Mouse (Mus musculus): Measurements from ENCODE around the gene Nfatc3. TPM values are rescaled to one million over a fixed set of nuclear protein-coding genes. Genes with fewer than 3 reads are reported as not detected.

Gene Nfatc3
- polyA plus RNA-seq, 1 experiment from 2014 or later: 7.8 TPM

DNA sequence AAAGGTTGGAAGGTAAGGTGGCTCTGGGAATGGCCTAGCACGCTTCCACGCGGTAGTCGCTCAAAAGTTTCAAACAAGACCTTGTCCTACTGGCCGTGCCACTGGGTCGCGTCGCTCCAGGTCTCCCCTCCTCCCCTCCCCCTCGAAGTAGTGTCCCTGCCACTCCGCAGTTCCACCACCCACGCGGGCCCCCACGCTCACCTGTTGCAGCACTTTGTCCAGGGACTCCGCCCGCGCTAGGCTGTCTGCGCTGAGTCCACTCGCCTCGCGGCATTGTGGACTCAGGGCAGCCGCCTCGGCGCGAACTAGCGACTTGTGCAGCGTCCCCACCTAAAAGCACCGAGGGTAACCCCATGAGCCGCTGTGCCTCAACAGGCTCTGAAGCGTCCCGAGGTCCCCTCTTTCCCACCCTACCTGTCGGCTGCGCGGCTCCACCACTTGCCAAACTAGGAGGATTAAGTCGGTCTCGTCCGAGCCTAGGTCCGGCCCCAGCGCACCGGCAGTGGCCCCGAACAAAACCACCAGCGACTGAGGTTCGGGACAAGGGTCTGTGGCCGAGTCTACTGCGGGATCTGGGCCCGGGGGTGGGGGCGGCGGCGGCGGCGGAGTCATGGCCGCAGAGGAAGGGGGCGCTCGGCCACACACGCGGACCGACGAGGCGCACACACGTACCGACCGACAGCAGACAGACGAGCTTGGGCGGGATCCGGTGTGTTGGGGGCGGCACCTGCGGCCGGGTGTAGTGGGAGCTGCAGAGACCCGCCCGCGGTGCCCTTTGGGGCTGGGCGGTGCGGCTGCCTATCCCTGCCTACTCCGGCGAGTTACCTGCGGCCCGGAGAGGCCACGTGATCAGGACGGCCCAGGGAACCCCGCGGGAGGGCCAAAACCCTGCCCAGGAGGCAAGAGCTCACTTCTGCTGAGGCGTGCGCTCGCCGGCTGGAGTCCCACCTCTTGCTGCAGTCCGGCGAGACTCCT, 77.8 kb downstream of the Nfatc3 start, which contains the start of gene Esrp2:
TSS of gene Esrp2 (minus strand) at position 819 of the 975 bp plus-strand sequence.
- no peaks in the 10 kb centered on the region for H3K9me3 ChIP-seq
- H3K4me2 ChIP-seq: peak within 1 kb of the TSS; percentile 86
- H3K36me3 ChIP-seq: peaks cover 11% of the 10 kb centered on the region
- WGBS: under 1% methylated on average over 79 of the region's 86 CpGs
- peaks cover 23% of the 10 kb centered on the region for H3K4me1 ChIP-seq
- peak within 1 kb of the TSS; percentile 47 for H3K4me3 ChIP-seq (replicated peaks)
- peak within 1 kb of the TSS; percentile 88 for H3K27ac ChIP-seq
- peak; percentile 74 for ATAC-seq (ENCODE audit: insufficient read depth, low FRiP score, low read depth)
- peak within 1 kb of the TSS; percentile 29 for H3K9ac ChIP-seq
- H3K27me3 ChIP-seq (replicated peaks): peaks cover 30% of the 10 kb centered on the region

DNA sequence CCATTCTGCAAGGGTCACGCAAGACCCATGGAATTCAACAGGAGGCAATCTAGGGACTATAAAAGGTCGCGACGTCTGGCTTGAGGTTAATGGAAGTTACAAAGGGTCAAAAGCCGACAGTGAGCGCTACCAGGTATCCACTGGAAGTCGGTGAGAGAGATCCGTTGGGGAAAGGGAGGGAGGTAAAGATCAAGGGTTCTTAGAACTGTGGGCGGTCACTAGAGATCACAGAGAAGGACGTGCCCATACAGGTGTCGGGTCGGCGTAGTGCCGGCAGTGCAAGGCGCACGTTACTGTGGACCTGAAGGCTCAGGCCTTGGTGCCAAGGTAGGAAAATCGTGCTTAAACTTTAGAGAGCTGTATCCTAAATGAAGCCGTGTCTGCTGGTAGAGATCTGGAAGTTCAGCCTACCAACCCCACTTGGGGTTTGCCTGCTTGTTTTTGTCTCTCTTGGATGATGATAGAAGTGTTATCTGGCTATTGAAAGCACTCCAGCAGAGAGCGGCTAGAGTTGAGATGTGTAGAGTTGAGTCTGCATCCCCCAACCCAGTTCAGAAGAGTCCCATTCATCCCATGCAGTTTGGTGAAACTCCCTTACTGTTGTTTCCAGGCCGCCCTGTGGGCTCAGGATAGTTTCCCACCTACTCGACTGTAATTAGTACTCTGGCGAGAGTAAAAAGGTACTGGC, 78.7 kb downstream of the Nfatc3 start:
- peak overlapping the region; percentile 86 for H3K4me2 ChIP-seq
- H3K4me3 ChIP-seq (replicated peaks): peak overlapping the region; percentile 47
- H3K27ac ChIP-seq: peak overlapping the region; percentile 88
- WGBS: 7% methylated on average over 22 of the region's 22 CpGs
- peaks cover 30% of the 10 kb centered on the region for H3K27me3 ChIP-seq (replicated peaks)
- no peak for ATAC-seq (ENCODE audit: insufficient read depth, low FRiP score, low read depth)
- H3K4me1 ChIP-seq: peaks cover 23% of the 10 kb centered on the region
- H3K9ac ChIP-seq: peak overlapping the region; percentile 29
- no peaks in the 10 kb centered on the region for H3K9me3 ChIP-seq
- H3K36me3 ChIP-seq: peaks cover 8% of the 10 kb centered on the region

DNA sequence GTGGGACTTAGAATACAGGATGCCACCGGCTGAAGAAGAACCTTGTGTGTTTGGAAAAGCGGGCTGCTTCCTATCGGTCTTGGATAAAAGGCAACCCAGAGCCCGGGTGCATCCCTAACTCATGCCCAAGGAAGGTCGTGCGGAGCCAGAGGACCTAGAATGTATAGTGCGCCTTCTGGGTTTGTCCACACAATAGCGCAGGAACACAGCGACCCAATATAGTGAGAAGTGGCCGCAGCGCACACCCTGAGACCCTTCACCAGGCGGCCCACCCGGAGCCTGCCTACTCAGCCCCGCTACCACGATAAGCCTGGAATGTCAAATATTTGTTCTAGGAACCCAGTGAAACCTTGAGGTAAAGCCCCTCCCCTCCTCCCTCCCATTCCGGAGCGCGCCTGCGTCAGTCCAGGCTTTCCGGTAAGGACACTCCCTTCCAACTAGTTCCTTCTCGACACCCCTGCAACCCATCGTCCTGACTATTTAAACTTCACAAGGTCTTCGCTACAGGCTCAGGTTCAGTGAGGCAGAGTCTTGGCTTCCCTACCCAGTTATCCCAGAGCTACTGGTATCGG, 79.4 kb downstream of the Nfatc3 start:
- no peaks in the 10 kb centered on the region for H3K9me3 ChIP-seq
- H3K9ac ChIP-seq: peak overlapping the region; percentile 19; the same call in 1 of the 2 replicates
- WGBS: under 1% methylated on average over 24 of the region's 24 CpGs
- H3K36me3 ChIP-seq: peaks cover 1% of the 10 kb centered on the region; the same call in 1 of the 2 replicates
- peak overlapping the region; percentile 86 for H3K4me2 ChIP-seq
- H3K27ac ChIP-seq: peak overlapping the region; percentile 88
- H3K4me3 ChIP-seq (replicated peaks): peak overlapping the region; percentile 47
- H3K4me1 ChIP-seq: peaks cover 22% of the 10 kb centered on the region
- H3K27me3 ChIP-seq (replicated peaks): peaks cover 30% of the 10 kb centered on the region
- ATAC-seq (ENCODE audit: insufficient read depth, low FRiP score, low read depth): peak; percentile 13; the same call in 1 of the 2 replicates

DNA sequence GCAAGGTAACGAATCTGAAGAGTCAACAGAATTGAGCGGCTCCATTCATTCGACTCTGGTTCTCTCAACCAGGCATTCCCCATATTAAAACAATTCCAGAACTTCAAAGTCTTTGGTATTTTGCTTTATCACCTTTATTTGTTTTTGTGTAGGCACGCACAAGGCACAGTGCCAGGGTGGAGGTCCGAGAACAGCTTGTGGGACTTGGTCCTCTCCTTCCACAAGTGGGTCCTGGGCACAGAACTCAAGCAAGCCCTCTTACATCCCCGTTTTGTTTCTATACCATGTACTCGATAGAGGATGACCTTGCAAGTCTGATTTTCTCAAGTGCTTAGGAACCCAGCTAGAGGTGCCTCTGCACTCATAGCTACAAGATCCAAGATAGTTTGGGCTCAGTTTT, 80.0 kb downstream of the Nfatc3 start:
- no peaks in the 10 kb centered on the region for H3K9me3 ChIP-seq
- peaks cover 30% of the 10 kb centered on the region for H3K27me3 ChIP-seq (replicated peaks)
- peaks cover 17% of the 10 kb centered on the region for H3K4me1 ChIP-seq
- peak overlapping the region; percentile 86 for H3K4me2 ChIP-seq
- peak overlapping the region; percentile 88 for H3K27ac ChIP-seq
- 11% methylated on average over 7 of the region's 7 CpGs for WGBS
- ATAC-seq (ENCODE audit: insufficient read depth, low FRiP score, low read depth): no peak
- no peak overlapping the region for H3K9ac ChIP-seq
- H3K36me3 ChIP-seq: no peaks in the 10 kb centered on the region
- H3K4me3 ChIP-seq (replicated peaks): peak overlapping the region; percentile 47

DNA sequence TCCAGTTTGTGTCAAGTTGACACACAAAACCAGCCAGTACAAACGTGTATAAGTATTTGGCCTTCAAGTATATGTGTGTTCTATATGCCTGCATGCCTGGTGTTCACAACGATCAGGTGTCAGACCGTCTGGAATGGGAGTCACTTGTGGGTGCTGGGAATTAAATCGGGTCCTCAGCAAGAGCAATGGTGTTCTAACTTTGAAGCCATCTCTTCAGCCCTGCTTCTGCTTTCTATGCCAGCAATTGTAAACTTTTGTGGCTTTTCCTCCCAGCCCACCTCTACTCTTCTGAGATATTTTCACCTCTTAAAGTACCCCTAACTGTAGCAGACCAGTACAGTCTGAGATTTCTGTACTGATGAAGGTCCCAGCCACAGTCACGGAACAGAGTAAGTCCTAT, 81.6 kb downstream of the Nfatc3 start:
- 69% methylated on average over 5 of the region's 5 CpGs for WGBS
- H3K4me3 ChIP-seq (replicated peaks): no peak overlapping the region
- no peak overlapping the region for H3K9ac ChIP-seq
- no peak for ATAC-seq (ENCODE audit: insufficient read depth, low FRiP score, low read depth)
- peaks cover 14% of the 10 kb centered on the region for H3K4me1 ChIP-seq
- H3K4me2 ChIP-seq: no peak overlapping the region
- H3K9me3 ChIP-seq: no peaks in the 10 kb centered on the region
- peaks cover 22% of the 10 kb centered on the region for H3K27me3 ChIP-seq (replicated peaks)
- no peak overlapping the region for H3K27ac ChIP-seq
- no peaks in the 10 kb centered on the region for H3K36me3 ChIP-seq

DNA sequence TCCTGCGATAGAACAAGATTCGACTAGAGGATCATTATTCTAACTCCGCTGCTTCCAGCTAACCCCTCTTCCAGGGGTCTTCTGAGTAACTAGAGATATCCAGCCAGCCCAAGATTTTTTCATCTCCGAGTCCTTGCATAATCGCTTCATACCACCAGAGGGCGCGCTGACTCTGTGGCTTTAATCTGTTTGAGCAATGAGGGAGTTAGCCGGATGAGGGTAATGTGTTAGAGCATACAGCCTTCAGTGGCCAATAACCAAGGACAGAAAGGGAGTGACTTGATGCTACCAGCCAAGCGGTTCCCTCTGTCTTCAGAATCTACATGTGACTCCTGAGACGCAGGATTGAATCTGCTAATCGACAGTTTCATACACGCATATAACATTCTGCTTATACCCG, 82.1 kb downstream of the Nfatc3 start:
- no peaks in the 10 kb centered on the region for H3K36me3 ChIP-seq
- no peak overlapping the region for H3K4me3 ChIP-seq (replicated peaks)
- 16% methylated on average over 13 of the region's 13 CpGs for WGBS
- H3K4me2 ChIP-seq: no peak overlapping the region
- no peaks in the 10 kb centered on the region for H3K9me3 ChIP-seq
- peaks cover 14% of the 10 kb centered on the region for H3K4me1 ChIP-seq
- H3K27ac ChIP-seq: no peak overlapping the region
- no peak overlapping the region for H3K9ac ChIP-seq
- ATAC-seq (ENCODE audit: insufficient read depth, low FRiP score, low read depth): no peak
- peaks cover 16% of the 10 kb centered on the region for H3K27me3 ChIP-seq (replicated peaks)

DNA sequence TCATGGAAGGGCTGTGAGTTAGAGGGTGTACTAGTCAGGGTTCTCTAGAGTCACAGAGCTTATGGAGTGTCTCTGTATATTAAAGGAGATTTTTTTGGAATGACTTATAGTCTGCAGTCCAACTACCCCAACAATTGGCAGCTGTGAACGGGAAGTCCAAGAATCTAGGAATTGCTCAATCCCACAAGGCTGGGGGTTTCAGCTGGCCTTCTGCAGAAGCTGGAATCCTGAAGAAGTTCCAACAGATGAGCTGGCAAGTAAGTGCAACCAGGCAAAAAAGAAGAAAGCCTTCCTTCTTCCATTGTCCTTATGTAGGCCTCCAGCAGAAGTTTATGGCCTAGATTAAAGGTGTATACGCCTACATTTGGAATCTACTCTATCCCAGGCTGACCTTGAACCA, 86.7 kb downstream of the Nfatc3 start:
- WGBS: 83% methylated on average over 2 of the region's 2 CpGs
- no peaks in the 10 kb centered on the region for H3K27me3 ChIP-seq (replicated peaks)
- no peak overlapping the region for H3K4me3 ChIP-seq (replicated peaks)
- H3K9ac ChIP-seq: no peak overlapping the region
- H3K4me2 ChIP-seq: no peak overlapping the region
- H3K27ac ChIP-seq: no peak overlapping the region
- no peaks in the 10 kb centered on the region for H3K9me3 ChIP-seq
- no peak for ATAC-seq (ENCODE audit: insufficient read depth, low FRiP score, low read depth)
- no peaks in the 10 kb centered on the region for H3K4me1 ChIP-seq
- no peaks in the 10 kb centered on the region for H3K36me3 ChIP-seq

DNA sequence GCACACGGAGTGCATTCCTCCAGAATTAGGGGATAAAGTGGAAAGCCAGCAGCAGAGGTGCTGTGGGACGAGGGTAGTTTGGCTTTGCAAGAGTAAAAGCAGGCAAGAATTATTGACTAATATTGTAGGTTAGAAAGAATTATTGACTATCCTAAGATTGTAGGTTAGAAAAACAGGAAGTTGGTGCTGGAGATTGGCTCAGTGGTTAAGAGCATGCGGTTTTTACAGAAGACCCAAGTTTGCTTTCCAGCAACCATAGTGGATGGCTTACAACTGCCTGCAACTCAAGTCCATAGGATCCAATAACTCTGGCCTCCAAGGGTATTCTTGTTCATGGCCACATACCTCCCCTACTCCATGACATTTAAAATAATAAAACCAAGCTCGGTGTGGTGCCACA, 87.4 kb downstream of the Nfatc3 start:
- no peaks in the 10 kb centered on the region for H3K27me3 ChIP-seq (replicated peaks)
- WGBS: 85% methylated on average over 4 of the region's 4 CpGs

DNA sequence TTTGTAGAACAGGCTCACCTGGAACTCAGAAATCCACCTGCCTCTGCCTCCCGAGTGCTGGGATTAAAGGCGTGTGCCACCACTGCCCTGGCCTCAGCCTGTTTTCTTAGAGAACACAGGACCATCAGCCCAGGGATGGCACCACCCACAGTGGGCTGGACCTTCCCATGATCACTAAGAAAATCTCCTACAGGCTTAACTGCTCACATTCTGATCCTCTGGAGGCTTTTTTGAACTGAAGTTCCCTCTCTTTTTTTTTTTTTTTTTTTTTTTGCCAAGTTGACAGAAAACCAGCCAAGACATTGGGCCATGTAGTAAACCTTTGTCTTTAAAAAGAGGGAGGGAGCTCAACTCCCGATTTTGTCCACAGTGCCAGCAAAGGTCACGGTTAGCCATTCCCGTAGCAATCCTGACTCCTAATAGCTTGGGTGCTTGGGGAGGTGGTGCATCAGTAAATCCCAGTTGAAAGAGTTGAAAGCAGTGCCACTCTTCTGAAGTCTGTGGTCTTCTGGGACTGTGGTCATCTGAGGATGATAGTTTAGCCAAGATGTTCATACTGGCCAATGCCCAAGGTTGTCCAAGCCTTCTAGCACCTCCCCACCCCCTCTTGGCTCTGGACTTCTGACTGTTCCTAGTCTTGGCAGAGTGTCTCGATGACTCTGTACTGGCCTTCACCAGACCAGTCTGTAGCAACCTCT, 89.4 kb downstream of the Nfatc3 start:
- Histone ChIP-seq H3K36me3 (no peaks in the 10 kb centered on the region), H3K4me1 (peaks cover 7% of the 10 kb centered on the region; the same call in 1 of the 2 replicates), H3K27me3 (replicated peaks) (no peaks in the 10 kb centered on the region), H3K9ac (no peak overlapping the region), H3K9me3 (no peaks in the 10 kb centered on the region), H3K27ac (no peak overlapping the region), H3K4me3 (replicated peaks) (no peak overlapping the region), H3K4me2 (no peak overlapping the region)
- ATAC-seq (ENCODE audit: insufficient read depth, low FRiP score, low read depth): no peak
- 86% methylated on average over 6 of the region's 6 CpGs for WGBS

More for the DNA sequence above, 87.4 kb downstream of the Nfatc3 start:
- H3K36me3 ChIP-seq: no peaks in the 10 kb centered on the region
- no peak overlapping the region for H3K4me2 ChIP-seq
- no peak overlapping the region for H3K27ac ChIP-seq
- H3K9ac ChIP-seq: no peak overlapping the region
- no peak for ATAC-seq (ENCODE audit: insufficient read depth, low FRiP score, low read depth)
- H3K4me3 ChIP-seq (replicated peaks): no peak overlapping the region
- H3K9me3 ChIP-seq: no peaks in the 10 kb centered on the region
- H3K4me1 ChIP-seq: peaks cover 5% of the 10 kb centered on the region; the same call in 1 of the 2 replicates

DNA sequence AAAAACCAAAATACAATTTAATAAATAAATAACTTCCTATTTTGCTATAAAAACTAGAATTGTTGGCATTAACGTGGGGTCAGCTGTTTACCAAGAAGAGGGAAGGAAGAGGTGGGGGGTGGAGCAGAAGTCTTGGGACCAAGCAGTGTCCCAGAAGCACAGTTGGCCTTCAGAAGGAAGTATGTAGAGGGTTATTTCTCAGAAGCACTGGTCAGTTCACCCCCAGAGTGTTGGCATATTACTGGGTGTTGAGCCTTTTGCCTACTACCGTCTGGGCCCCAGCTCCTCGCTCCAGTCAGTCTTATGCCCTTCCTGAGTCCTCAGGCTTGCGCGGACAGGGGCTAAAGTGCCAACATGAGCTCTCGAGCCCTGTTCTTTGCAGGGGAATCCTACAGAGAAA, 90.4 kb downstream of the Nfatc3 start:
- ATAC-seq (ENCODE audit: insufficient read depth, low FRiP score, low read depth): no peak
- Histone ChIP-seq H3K36me3 (no peaks in the 10 kb centered on the region), H3K27ac (peak overlapping the region; percentile 35; the same call in 1 of the 2 replicates), H3K4me3 (replicated peaks) (no peak overlapping the region), H3K4me1 (peaks cover 7% of the 10 kb centered on the region; the same call in 1 of the 2 replicates), H3K4me2 (no peak overlapping the region), H3K9me3 (no peaks in the 10 kb centered on the region), H3K9ac (no peak overlapping the region), H3K27me3 (replicated peaks) (no peaks in the 10 kb centered on the region)
- 85% methylated on average over 6 of the region's 6 CpGs for WGBS

Data from stomach, embryonic 15.5 days (tissue).